Mouse (Mus musculus): ENCODE data around the gene Hapln2.

GRCm38 (mm10) chr3:88074766-88075165 is 47.4 kb upstream of the Hapln2 start:
- TF ChIP-seq EP300 (IDR thresholded peaks at IDR 0.05; ENCODE audit: low read depth in 1 of 2, low read length in 2 of 2), result no peak
- no peak for TF ChIP-seq CTCF (IDR thresholded peaks at IDR 0.05 in 2 of 3, conservative IDR thresholded peaks at IDR 0.05 in 1 of 3; ENCODE audit: control insufficient read depth in 1 of 3, insufficient read depth in 1 of 3, low read depth in 2 of 3, low read length in 3 of 3, poor library complexity in 1 of 3, severe bottlenecking in 1 of 3)
- TF ChIP-seq USF1 (IDR thresholded peaks at IDR 0.05; ENCODE audit: low read depth, low read length), result no peak
- TF ChIP-seq E2F4 (IDR thresholded peaks at IDR 0.05; ENCODE audit: borderline replicate concordance, low read depth, low read length), result no peak
- no peak for TF ChIP-seq MEF2A (IDR thresholded peaks at IDR 0.05; ENCODE audit: extremely low read depth, insufficient replicate concordance, low read depth, low read length, poor library complexity, severe bottlenecking)
- TF ChIP-seq POLR2AphosphoS5 (IDR thresholded peaks at IDR 0.05; ENCODE audit: borderline replicate concordance, low read depth, low read length), result no peak
- no peak for TF ChIP-seq UBTF (IDR thresholded peaks at IDR 0.05; ENCODE audit: borderline replicate concordance, insufficient read depth, low read depth, low read length)
- TF ChIP-seq POLR2A (IDR thresholded peaks at IDR 0.05; ENCODE audit: control insufficient read depth in 1 of 2, insufficient read depth in 1 of 2, low read depth in 1 of 2, low read length in 2 of 2, poor library complexity in 1 of 2), result no peak
